Mouse (Mus musculus) CH12.LX (cell line): ENCODE measurements around the gene Fam149a. TPM values are rescaled to one million over a fixed set of nuclear protein-coding genes. Genes with fewer than 3 reads are reported as not detected.

Experiments used
- DNase-seq: peaks from one replicate; pipeline ENCODE4 v3.0.0-alpha.2; 2013; ENCODE audit errors: extremely low read depth
- H3K27ac ChIP-seq: 2 replicates; pipeline ENCODE4 v1.5.1; 2012; ENCODE audit warnings: low read depth, mild to moderate bottlenecking, control low read depth, moderate library complexity; ENCODE audit not compliant: insufficient read depth
- H3K27me3 ChIP-seq: replicated peaks from 2 replicates; pipeline ENCODE3; 2012; ENCODE audit warnings: inconsistent platforms
- H3K36me3 ChIP-seq, 2 experiments: replicated peaks in 1 of 2; 2 replicates each; pipeline versions ENCODE3 to v1.6.1; 2012; ENCODE audit warnings: inconsistent platforms in 1 of 2, low read length in 1 of 2, mild to moderate bottlenecking in 1 of 2, mixed read lengths in 1 of 2, moderate library complexity in 1 of 2; ENCODE audit not compliant: control insufficient read depth in 1 of 2, insufficient read depth in 1 of 2
- H3K4me1 ChIP-seq, 2 experiments: 2 replicates each; pipeline ENCODE4 v1.6.1; 2012; ENCODE audit warnings: inconsistent platforms in 1 of 2, moderate library complexity in 1 of 2; ENCODE audit not compliant: insufficient read depth in 2 of 2, control insufficient read depth in 1 of 2
- H3K4me2 ChIP-seq: 2 replicates; pipeline ENCODE4 v1.6.1; 2012; ENCODE audit warnings: low read depth, mild to moderate bottlenecking, control low read depth; ENCODE audit not compliant: poor library complexity, insufficient read depth, severe bottlenecking
- H3K4me3 ChIP-seq, 3 experiments: fragments of 150-350 bp in 1 of 3; sonication (generic) in 1 of 3; replicated peaks in 1 of 3; 2 replicates each; pipeline versions ENCODE3 to v1.5.1; 2011 to 2012; ENCODE audit warnings: low read depth in 2 of 3, low read length in 2 of 3, mild to moderate bottlenecking in 2 of 3, moderate library complexity in 2 of 3, control low read depth in 1 of 3, improper control_type of control experiment in 1 of 3, inconsistent platforms in 1 of 3, mixed read lengths in 1 of 3; ENCODE audit not compliant: poor library complexity in 1 of 3
- H3K79me2 ChIP-seq: replicated peaks from 2 replicates; pipeline ENCODE4 v1.6.1; 2012; ENCODE audit warnings: mild to moderate bottlenecking, moderate library complexity; ENCODE audit not compliant: control insufficient read depth, poor library complexity, insufficient read depth, severe bottlenecking; ENCODE audit errors: extremely low read depth
- H3K9ac ChIP-seq: 2 replicates; pipeline ENCODE4 v1.6.1; 2012; ENCODE audit warnings: low read depth, mild to moderate bottlenecking, control low read depth, moderate library complexity; ENCODE audit not compliant: insufficient read depth
- H3K9me3 ChIP-seq: replicated peaks from 2 replicates; pipeline ENCODE3; 2012; ENCODE audit warnings: low read length, inconsistent platforms, mixed read lengths
- BHLHE40 ChIP-seq: IDR thresholded peaks from 2 replicates; pipeline ENCODE4 v1.6.1; 2011; ENCODE audit warnings: mild to moderate bottlenecking, low read depth, low read length, improper control_type of control experiment
- CHD1 ChIP-seq: IDR thresholded peaks from 2 replicates; pipeline ENCODE4 v1.6.1; 2012; ENCODE audit warnings: low read depth, low read length, improper control_type of control experiment, inconsistent platforms
- CHD2 ChIP-seq: IDR thresholded peaks from 2 replicates; pipeline ENCODE4 v1.6.1; 2011; ENCODE audit warnings: low read length, improper control_type of control experiment
- CTCF ChIP-seq, 2 experiments: IDR thresholded peaks in 1 of 2; conservative IDR thresholded peaks in 1 of 2; 2 replicates each; pipeline ENCODE4 v1.5.1; 2011 to 2012; ENCODE audit warnings: low read depth in 2 of 2, low read length in 2 of 2, improper control_type of control experiment in 1 of 2, inconsistent platforms in 1 of 2, mild to moderate bottlenecking in 1 of 2, moderate library complexity in 1 of 2
- E2F4 ChIP-seq: IDR thresholded peaks from 2 replicates; pipeline ENCODE4 v1.6.1; 2011; ENCODE audit warnings: low read depth, low read length, improper control_type of control experiment; ENCODE audit not compliant: insufficient replicate concordance
- ELF1 ChIP-seq: IDR thresholded peaks from 2 replicates; pipeline ENCODE4 v1.6.1; 2014; ENCODE audit warnings: low read depth, mild to moderate bottlenecking, inconsistent platforms, low read length, improper control_type of control experiment
- EP300 ChIP-seq: IDR thresholded peaks from 2 replicates; pipeline ENCODE4 v1.6.1; 2011; ENCODE audit warnings: low read length, improper control_type of control experiment
- ETS1 ChIP-seq: conservative IDR thresholded peaks from 2 replicates; pipeline ENCODE4 v1.6.1; 2012; ENCODE audit warnings: low read depth, mild to moderate bottlenecking, inconsistent platforms, low read length, improper control_type of control experiment, moderate library complexity
- GABPA ChIP-seq: IDR thresholded peaks from 2 replicates; pipeline ENCODE4 v1.6.1; 2012; ENCODE audit warnings: low read depth, low read length, improper control_type of control experiment, inconsistent platforms; ENCODE audit not compliant: insufficient replicate concordance
- IRF4 ChIP-seq: IDR thresholded peaks from 2 replicates; pipeline ENCODE4 v1.6.1; 2014; ENCODE audit warnings: low read depth, mild to moderate bottlenecking, inconsistent platforms, low read length, improper control_type of control experiment
- JUN ChIP-seq: IDR thresholded peaks from 2 replicates; pipeline ENCODE4 v1.6.1; 2011; ENCODE audit warnings: low read depth, mild to moderate bottlenecking, low read length, improper control_type of control experiment, moderate library complexity; ENCODE audit not compliant: insufficient read depth
- JUND ChIP-seq: conservative IDR thresholded peaks from 2 replicates; pipeline ENCODE4 v1.6.1; 2011; ENCODE audit warnings: low read depth, low read length, improper control_type of control experiment
- KAT2A ChIP-seq: IDR thresholded peaks from 2 replicates; pipeline ENCODE4 v1.6.1; 2012; ENCODE audit warnings: low read length, improper control_type of control experiment, inconsistent platforms; ENCODE audit not compliant: insufficient replicate concordance
- MYC ChIP-seq: IDR thresholded peaks from 2 replicates; pipeline ENCODE4 v1.6.1; 2011; ENCODE audit warnings: low read depth, mild to moderate bottlenecking, improper control_type of control experiment, low read length
- NRF1 ChIP-seq: IDR thresholded peaks from 2 replicates; pipeline ENCODE4 v1.6.1; 2014; ENCODE audit warnings: low read depth, mild to moderate bottlenecking, inconsistent platforms, low read length, improper control_type of control experiment, moderate library complexity
- PAX5 ChIP-seq: IDR thresholded peaks from 2 replicates; pipeline ENCODE4 v1.6.1; 2012; ENCODE audit warnings: low read length, inconsistent platforms, mixed read lengths
- POLR2AphosphoS2 ChIP-seq: IDR thresholded peaks from 2 replicates; pipeline ENCODE4 v1.6.1; 2011; ENCODE audit warnings: low read depth, low read length, improper control_type of control experiment
- RCOR1 ChIP-seq: conservative IDR thresholded peaks from 2 replicates; pipeline ENCODE4 v1.6.1; 2012; ENCODE audit warnings: low read depth, mild to moderate bottlenecking, inconsistent platforms, low read length, improper control_type of control experiment
- SIN3A ChIP-seq: IDR thresholded peaks from 2 replicates; pipeline ENCODE4 v1.6.1; 2012; ENCODE audit warnings: low read length, improper control_type of control experiment, inconsistent platforms
- TBP ChIP-seq: conservative IDR thresholded peaks from 2 replicates; pipeline ENCODE4 v1.6.1; 2011; ENCODE audit warnings: low read depth, low read length, improper control_type of control experiment
- USF2 ChIP-seq: conservative IDR thresholded peaks from 2 replicates; pipeline ENCODE4 v1.6.1; 2011; ENCODE audit warnings: low read depth, low read length, improper control_type of control experiment
- ZKSCAN1 ChIP-seq: IDR thresholded peaks from 2 replicates; pipeline ENCODE4 v1.6.1; 2012; ENCODE audit warnings: low read depth, inconsistent platforms, low read length, improper control_type of control experiment, borderline replicate concordance
- ZNF384 ChIP-seq: IDR thresholded peaks from 2 replicates; pipeline ENCODE4 v1.6.1; 2012; ENCODE audit warnings: low read depth, low read length, improper control_type of control experiment, inconsistent platforms
- dilution Hi-C: fragments of 300-500 bp; cut with MboI; formaldehyde crosslinking; loops from 2 replicates; pipeline ENCODE4 v1.14.3; 2020; ENCODE audit warnings: low sequenced_read_pairs; ENCODE audit not compliant: extremely low pct_unique_long_range_greater_than_20kb, extremely low pct_ligation_motif_present
- in situ Hi-C: fragments of 300-500 bp; cut with MboI; formaldehyde crosslinking; loops from 3 replicates; pipeline ENCODE4 v1.14.3; 2019; ENCODE audit warnings: low sequenced_read_pairs, low pct_ligation_motif_present, low pct_unique_long_range_greater_than_20kb, mixed read lengths
- polyA plus RNA-seq: library from polyadenylated mRNA; unstranded; fragments of >175 nt; gene quantifications from 2 replicates; pipeline ENCODE4 v1.2.1, GENCODE M21; 2012; ENCODE audit warnings: low read depth; ENCODE audit not compliant: insufficient read length
- total RNA-seq, 2 experiments: library from RNA; depleted of rRNA; stranded (reverse); fragments of 300-350 nt in 1 of 2; fragments of >200 nt in 1 of 2; gene quantifications; 2 replicates each; pipeline ENCODE4 v1.2.3; 2012 to 2014

The Fam149a gene
- total and polyA plus RNA-seq, 3 experiments, result not detected

DNA sequence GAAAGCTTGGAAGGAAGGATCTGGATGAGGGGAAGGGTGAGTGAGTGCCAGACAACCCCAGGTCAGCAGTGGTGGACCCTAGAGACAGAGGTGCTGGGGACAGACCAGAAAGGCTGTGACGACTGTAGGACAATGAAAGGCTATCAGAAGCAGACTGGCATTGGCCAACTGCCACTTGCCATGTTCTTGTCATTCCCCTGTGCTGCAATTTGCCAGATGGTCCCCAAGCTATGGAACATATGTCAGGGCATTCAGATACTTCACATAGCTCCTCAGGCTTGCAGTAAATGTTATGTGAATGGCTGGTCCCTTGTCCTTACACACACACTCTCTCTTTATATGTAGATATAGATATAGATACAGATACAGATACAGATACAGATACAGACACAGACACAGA, 1.2 kb upstream of the Fam149a start:
- Histone ChIP-seq H3K4me2 (no peak overlapping the region), H3K36me3 (no peaks in the 10 kb centered on the region)

DNA sequence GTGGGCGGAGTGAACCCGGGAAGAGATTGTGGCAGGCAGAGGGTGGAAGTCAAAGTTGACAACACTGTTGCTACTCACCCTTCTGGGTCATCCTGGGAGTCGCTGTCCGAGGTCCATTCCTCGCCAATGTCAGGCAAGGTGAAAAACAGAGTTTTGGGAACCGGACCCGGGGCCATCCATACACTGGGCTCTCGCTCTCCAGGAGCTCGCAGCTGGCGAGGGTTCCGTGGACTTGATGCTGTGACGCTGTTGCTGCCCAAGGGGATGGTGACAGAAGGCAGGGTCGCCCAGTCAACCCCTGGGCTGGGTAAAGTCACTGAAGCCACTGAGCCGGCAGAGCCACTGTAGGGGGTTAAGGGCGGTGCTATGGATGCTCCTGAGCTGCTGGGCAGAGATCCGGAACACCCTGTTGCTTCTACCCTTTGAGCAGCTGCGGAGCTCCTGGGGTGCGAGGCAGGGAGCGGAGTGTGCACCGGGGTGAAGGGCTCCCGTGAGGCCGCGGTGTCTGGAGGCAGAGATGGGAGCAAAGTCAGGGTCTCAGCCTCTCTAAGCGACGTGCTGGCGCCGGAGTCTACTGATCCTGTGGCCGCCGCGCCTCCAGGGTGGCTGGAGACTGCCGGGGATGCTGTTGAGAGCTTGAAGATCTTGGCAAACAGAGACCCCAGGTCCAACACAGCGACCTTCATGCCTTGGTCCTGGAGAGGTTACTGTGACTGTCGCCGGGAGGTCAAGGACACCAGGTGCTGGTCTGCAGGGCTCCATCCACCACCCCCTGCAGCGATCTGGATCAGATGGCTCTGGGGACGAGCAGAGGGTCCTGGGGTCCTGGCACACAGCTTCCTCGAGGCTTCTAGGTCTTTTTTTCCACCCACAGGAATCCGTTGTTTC, 772 bp downstream of the Fam149a start:
- Histone ChIP-seq H3K9ac (no peak overlapping the region), H3K4me1 (no peaks in the 10 kb centered on the region), H3K4me2 (no peak overlapping the region), H3K36me3 (no peaks in the 10 kb centered on the region), H3K4me3 (no peak overlapping the region), H3K27ac (no peak overlapping the region), H3K9me3 (no peaks in the 10 kb centered on the region), H3K27me3 (no peaks in the 10 kb centered on the region), H3K79me2 (no peaks in the 10 kb centered on the region; the same call in 1 of the 2 replicates)
- TF ChIP-seq CTCF (conservative IDR thresholded peaks at IDR 0.05 in 1 of 2, IDR thresholded peaks at IDR 0.05 in 1 of 2; ENCODE audit: low read depth in 2 of 2, low read length in 2 of 2) (no peak), TBP (no peak), JUND (no peak), SIN3A (no peak), RCOR1 (no peak), USF2 (no peak)
- DNase-seq, result no peak
- dilution Hi-C loops (no loop called here), in situ Hi-C loops (no loop called here)

More for the DNA sequence above, 1.2 kb upstream of the Fam149a start:
- H3K4me3 ChIP-seq, result no peak overlapping the region
- H3K27me3 ChIP-seq, result no peaks in the 10 kb centered on the region
- H3K4me1 ChIP-seq, result no peaks in the 10 kb centered on the region
- DNase-seq, result no peak
- no peak overlapping the region for H3K27ac ChIP-seq
- no peaks in the 10 kb centered on the region; the same call in 1 of the 2 replicates for H3K79me2 ChIP-seq
- TF ChIP-seq CHD2 (no peak), TBP (no peak), ELF1 (no peak), KAT2A (no peak), ZKSCAN1 (no peak), ETS1 (no peak), SIN3A (no peak), E2F4 (no peak), PAX5 (no peak), EP300 (no peak), IRF4 (no peak), CHD1 (no peak), NRF1 (no peak), JUN (no peak), BHLHE40 (no peak), ZNF384 (no peak), POLR2AphosphoS2 (no peak), GABPA (no peak), JUND (no peak), MYC (no peak)
- dilution Hi-C loops (no loop called here), in situ Hi-C loops (no loop called here)
- no peaks in the 10 kb centered on the region for H3K9me3 ChIP-seq
- H3K9ac ChIP-seq, result no peak overlapping the region
